Mouse (Mus musculus) CD8-positive naive resting alpha-beta T cell, adult 2 months (primary cell): Measurements from ENCODE around the gene Atg9b.

Experiments
- DNase-seq, 2 experiments: peaks; one replicate each; pipeline ENCODE4 v3.0.0; 2022; ENCODE audit warnings: low read depth in 2 of 2, low spot score in 2 of 2

The Atg9b gene

GRCm38 (mm10) chr5:24391864-24392263 is at the start of gene Atg9b:
Gene Atg9b (minus strand): TSS chr5:24392143.
- no peak for DNase-seq

DNA sequence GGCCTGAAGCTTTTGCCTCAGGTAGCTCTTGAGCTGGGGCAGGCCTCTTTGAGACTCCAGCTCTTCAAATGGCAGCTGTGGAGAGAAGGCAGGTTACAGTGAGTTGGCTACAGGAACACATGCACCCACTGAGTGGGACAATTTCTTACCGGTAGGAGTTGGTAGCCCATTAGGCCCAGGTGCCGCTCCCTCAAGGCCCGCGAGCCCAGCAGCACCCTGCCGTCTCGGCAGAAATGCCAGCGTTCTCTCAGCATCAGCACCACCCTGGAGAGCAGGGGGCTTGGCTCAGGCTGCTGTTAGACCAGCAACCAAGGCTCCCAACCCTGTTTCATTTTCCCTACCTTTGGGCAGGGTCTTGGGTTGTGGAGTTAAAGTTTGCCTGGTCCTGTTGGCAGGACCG is 49.2 kb upstream of the Atg9b start:
- no peak for DNase-seq

GRCm38 (mm10) chr5:24433993-24434392 is 42.0 kb upstream of the Atg9b start:
- no peak for DNase-seq

GRCm38 (mm10) chr5:24428596-24428995 is 36.7 kb upstream of the Atg9b start:
- DNase-seq = no peak

- no peak for DNase-seq
Observed at GRCm38 (mm10) chr5:24427981-24428402, 36.0 kb upstream of the Atg9b start.

DNA sequence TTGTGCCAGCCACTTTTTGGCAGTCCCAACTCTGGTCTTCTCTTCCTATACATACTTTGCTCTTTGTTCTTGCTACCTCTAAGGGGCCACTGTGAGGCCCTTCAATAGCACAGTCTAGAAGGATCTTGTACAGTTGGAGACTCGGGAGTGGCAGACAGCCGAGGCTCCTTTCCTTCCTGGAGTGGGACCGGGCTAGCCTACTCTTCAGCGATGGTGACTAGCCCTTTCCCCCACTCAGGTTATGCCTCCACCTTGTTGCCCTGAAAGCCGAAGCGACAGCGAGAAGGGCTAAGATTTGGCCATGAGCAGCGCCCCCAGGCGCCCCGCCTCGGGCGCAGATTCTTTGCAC is 35.3 kb upstream of the Atg9b start:
- DNase-seq = no peak

GRCm38 (mm10) chr5:24426556-24427284 is 34.8 kb upstream of the Atg9b start:
- no peak for DNase-seq

- no peak for DNase-seq
Observed at GRCm38 (mm10) chr5:24426037-24426432, 34.1 kb upstream of the Atg9b start.

GRCm38 (mm10) chr5:24425421-24426036 is 33.6 kb upstream of the Atg9b start:
- peak in 1 of 2 experiments; percentile 47 for DNase-seq

- peak; percentile 62 to 75 for DNase-seq
Observed at GRCm38 (mm10) chr5:24424861-24425411, 33.0 kb upstream of the Atg9b start.

DNA sequence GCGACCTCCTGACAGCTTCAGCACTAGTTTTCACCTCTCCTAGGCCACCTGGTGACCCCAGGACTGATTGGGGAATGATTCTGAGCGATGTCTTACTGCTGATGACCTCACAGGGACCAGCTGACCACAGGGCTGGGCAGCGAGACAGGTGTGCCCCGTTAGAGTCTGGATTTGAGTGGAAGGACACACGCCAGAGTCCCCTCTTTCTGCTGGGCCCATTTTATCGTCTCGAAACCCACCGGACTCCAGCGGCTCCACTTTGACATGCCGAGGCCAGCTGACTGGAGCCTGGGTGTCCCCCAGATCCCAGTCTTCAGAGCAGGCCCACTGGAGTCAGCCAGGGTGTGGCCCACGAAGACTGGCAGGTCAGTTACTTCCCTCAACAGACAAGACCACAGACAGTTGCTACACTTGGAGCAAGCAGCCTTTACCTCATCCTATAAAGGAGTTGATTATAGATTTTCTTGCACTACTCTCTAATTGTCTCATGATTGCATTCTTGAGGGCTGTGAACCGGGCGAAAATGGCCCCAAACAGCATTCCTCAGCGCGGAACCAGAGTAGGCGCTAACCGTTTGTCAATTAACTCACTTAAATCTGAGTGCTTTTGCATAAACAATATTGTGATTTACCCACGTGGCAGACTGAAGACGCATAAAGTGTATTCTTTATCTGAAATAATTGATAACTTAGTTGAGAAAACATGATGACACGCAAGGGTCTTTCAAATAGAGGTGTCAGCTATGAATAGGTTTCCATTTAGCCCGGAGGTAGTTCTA is 32.2 kb upstream of the Atg9b start:
- no peak for DNase-seq

DNA sequence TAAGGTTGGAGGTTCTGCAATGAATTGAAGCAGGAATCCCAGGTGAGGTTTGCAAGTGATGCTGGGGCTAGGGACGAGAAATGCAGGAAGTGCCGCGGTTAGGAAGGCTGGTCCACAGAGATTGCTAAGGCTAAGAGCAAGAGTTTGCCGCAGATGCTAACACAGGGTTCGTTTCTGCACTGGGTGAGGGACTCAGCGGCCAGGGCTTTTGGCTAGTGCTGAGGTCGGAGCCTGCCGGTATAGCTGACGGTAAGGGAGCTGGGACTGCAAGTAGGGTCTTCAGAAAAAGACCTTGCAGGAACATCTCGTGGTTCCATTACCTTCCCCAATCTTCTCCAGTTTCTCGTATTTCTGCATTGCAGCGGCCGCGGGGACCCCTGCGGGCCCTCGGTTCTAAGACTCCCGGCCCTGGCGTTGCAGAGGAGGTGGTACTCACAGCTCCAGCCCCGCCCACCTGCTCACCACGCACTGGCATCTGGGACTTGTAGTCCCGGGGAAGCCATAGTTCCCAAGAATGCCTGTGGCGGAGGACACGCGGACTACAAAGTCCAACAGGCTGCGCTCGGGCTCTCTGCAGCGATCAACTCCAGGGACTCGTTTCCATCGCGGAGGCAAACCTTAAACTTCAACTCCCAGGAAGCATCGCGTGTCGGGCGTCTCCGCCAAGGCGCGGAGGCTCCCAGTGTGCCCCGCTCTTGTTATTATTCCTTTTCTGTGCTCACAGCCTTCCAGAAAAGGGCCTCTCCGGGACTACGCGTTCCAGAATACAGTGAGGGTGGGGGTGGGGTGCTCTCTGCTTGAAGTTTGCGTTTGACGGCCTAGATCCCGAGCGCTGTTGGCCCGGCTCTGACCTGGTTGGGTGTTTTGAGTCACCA is 31.4 kb upstream of the Atg9b start, which contains the start of the genes Cdk5 and Slc4a2:
Gene Cdk5 (minus strand): TSS at position 402 of the 875 bp plus-strand sequence.
Gene Slc4a2 (plus strand): TSS at position 709 of the 875 bp plus-strand sequence.
- peak; percentile 94 to 97 for DNase-seq

DNA sequence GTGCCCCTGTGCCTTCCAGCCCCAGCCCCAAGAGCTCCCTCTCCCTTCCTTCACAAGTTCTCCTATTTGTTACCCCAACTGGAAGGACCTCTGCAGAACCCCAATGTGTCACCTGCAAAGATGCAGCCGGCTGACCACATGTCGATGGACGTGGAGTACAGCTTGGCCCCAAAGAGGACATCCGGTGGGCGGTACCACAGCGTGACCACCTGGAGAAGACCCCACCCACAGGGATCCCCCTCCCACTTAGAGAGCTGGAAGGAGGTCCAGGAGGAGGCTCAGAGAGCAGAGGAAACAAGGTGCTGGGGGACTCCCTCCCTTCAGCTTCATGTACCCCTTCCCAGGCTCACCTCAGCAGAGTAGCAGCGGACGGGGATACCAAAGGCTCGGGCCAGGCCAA is 28.4 kb upstream of the Atg9b start:
- no peak for DNase-seq

- no peak for DNase-seq
Observed at GRCm38 (mm10) chr5:24417587-24417986, 25.6 kb upstream of the Atg9b start.

DNA sequence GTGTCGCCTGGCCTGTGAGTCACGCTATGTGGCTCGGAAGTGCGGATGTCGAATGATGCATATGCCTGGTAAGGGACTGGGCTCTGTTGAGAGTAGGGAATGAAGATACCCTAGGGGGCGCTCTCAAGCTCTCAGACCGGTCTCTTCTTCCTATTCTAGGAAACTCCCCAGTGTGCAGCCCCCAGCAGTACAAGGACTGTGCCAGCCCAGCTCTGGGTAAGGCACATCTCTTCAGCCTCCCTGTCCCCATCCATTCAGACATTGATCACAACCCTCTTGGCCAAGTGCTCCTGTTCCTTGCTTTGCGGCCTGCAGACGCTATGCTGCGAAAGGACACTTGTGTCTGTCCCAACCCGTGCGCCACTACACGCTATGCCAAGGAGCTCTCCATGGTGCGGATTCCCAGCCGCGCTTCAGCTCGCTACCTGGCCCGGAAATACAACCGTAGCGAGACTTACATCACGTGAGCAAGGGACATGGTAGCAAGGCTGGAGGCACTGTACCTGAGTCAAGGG is 24.3 kb upstream of the Atg9b start:
- peak; percentile 68 to 78 for DNase-seq

- DNase-seq = no peak
Observed at GRCm38 (mm10) chr5:24413938-24414337, 22.0 kb upstream of the Atg9b start.

DNA sequence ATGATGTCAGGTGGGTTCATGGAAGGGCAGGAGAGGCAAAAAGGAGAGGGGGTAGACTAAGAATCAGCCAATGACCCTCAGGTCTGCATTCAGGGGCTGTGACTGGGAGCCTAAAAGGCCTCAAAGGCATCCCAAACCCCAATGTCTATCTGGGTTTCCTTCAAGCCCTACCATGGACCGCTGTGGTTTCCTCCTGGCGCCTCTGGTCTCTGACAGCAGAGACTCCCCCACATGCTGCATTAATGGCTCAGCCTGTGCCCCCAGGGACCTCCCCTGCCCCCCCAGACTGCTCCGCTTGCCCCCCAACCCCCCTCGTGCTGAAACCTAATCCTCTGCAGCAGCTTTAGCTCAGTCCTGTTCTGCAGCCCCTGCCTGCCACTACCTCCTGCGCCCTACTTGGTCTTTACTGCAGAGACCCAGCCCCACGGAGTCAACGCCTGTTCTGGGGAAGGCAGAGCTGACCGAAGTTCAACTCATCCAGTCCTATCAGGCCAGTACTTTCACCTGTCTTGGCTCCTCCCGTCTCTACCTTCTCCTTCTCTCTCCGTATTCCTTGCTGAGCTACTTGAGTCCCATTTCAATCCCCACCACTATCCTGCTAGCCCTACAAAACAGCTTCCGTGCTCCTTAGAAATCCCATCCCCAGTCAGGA is 21.2 kb upstream of the Atg9b start, which contains the start of gene Asic3:
Gene Asic3 (plus strand): TSS at position 351 of the 652 bp plus-strand sequence.
- no peak for DNase-seq

DNA sequence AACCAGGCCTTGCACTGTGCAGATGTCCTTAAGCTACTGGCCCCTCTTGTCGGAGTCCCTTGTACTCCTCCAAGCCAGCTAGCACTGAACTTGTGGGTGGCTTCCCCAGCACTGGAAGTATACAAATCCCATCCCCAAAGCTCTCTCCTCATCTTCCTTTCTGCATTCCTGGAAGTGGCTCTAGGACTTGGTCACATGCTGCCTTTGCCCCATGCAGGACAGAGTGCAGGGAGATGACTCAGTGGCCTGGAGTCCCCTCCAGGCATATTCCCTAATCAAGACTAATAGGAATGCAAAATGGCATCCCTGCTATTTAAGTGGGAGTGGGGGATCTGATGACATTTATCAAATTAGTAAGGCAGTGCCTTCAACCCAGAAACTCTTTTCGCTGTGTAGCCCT is 20.1 kb upstream of the Atg9b start:
- DNase-seq = no peak

DNA sequence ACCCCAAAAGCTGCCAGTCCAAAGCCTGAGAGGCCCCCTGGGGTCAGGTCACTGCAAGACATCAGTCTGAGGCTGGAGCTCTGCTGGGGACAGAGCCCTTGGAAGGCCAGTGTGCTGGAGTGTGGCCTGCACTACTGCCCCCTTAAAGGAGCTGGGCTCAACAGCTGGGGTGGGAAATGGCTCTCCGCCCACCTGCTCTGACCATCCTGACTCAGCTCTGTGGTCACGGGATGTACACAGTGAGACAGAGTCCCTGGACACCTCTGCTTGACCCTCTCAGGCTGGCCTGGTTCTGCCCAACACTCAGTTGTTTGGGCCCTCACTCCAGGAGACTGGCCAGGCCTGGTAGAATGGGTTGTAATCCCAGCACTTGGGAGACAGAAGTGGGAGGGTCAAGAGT is 17.5 kb upstream of the Atg9b start:
- DNase-seq = no peak

- DNase-seq = no peak
Observed at GRCm38 (mm10) chr5:24408651-24409050, 16.7 kb upstream of the Atg9b start.
